Mouse (Mus musculus) limb, embryonic 12.5 days (tissue): Measurements from ENCODE around the gene Elmo1. TPM values are rescaled to one million over a fixed set of nuclear protein-coding genes. Genes with fewer than 3 reads are reported as not detected.

Source experiments
- ATAC-seq: fragments of 200-750 bp; cut with Nextera tagmentation; 2 replicates; pipeline ENCODE4 v1.8.0; 2017; ENCODE audit warnings: low read depth, moderate TSS enrichment; ENCODE audit not compliant: insufficient number of reproducible peaks, insufficient read depth, low FRiP score, low TSS enrichment
- H3K27ac ChIP-seq: fragments of 300-500 bp; sonication (generic); 2 replicates; pipeline ENCODE4 v1.5.1; 2016; ENCODE audit warnings: mild to moderate bottlenecking, moderate library complexity
- H3K27me3 ChIP-seq: fragments of 300-500 bp; sonication (generic); 2 replicates; pipeline ENCODE4 v1.6.1; 2016; ENCODE audit warnings: mild to moderate bottlenecking, moderate library complexity
- H3K36me3 ChIP-seq: fragments of 300-500 bp; sonication (generic); 2 replicates; pipeline ENCODE4 v1.6.1; 2016; ENCODE audit warnings: mild to moderate bottlenecking, moderate library complexity
- H3K4me1 ChIP-seq: fragments of 300-500 bp; sonication (generic); replicated peaks from 2 replicates; pipeline ENCODE4 v1.6.1; 2016
- H3K4me2 ChIP-seq: fragments of 300-500 bp; sonication (generic); 2 replicates; pipeline ENCODE4 v1.6.1; 2016; ENCODE audit warnings: mild to moderate bottlenecking, moderate library complexity
- H3K4me3 ChIP-seq: fragments of 300-500 bp; sonication (generic); replicated peaks from 2 replicates; pipeline ENCODE4 v1.5.1; 2016; ENCODE audit warnings: mild to moderate bottlenecking
- H3K9ac ChIP-seq: fragments of 300-500 bp; sonication (generic); replicated peaks from 2 replicates; pipeline ENCODE4 v1.6.1; 2016; ENCODE audit warnings: mild to moderate bottlenecking, moderate library complexity
- H3K9me3 ChIP-seq: fragments of 300-500 bp; sonication (generic); 2 replicates; pipeline ENCODE4 v1.6.1; 2016; ENCODE audit warnings: mild to moderate bottlenecking, moderate library complexity
- WGBS: fragments of 180-500 bp; shearing (Covaris S2); methylation state at CpG from one replicate; pipeline ENCODE4 v1.1.7; 2016; 5-methylcytosine and 5-hydroxymethylcytosine counted together
- polyA plus RNA-seq: library from polyadenylated mRNA; unstranded; fragments of >200 nt; fragmentation: Nextera tagmentation; extraction: Ambion mirVana; gene quantifications from 2 replicates; pipeline ENCODE4 v1.2.1, GENCODE M21; 2016

Elmo1 gene
- polyA plus RNA-seq, 1 experiment from 2014 or later, result 8.3 TPM

GRCm38 (mm10) chr13:20213861-20214260, 123.5 kb downstream of the Elmo1 start:
- H3K36me3 ChIP-seq, result no peaks in the 10 kb centered on the region
- no peak for ATAC-seq
- H3K4me1 ChIP-seq, result no peaks in the 10 kb centered on the region
- no peaks in the 10 kb centered on the region for H3K27me3 ChIP-seq
- no peak overlapping the region for H3K9ac ChIP-seq
- no peaks in the 10 kb centered on the region for H3K9me3 ChIP-seq
- no peak overlapping the region for H3K4me2 ChIP-seq
- no peak overlapping the region for H3K27ac ChIP-seq
- H3K4me3 ChIP-seq, result no peak overlapping the region
- WGBS, result 77% methylated on average over 5 of the region's 5 CpGs

DNA sequence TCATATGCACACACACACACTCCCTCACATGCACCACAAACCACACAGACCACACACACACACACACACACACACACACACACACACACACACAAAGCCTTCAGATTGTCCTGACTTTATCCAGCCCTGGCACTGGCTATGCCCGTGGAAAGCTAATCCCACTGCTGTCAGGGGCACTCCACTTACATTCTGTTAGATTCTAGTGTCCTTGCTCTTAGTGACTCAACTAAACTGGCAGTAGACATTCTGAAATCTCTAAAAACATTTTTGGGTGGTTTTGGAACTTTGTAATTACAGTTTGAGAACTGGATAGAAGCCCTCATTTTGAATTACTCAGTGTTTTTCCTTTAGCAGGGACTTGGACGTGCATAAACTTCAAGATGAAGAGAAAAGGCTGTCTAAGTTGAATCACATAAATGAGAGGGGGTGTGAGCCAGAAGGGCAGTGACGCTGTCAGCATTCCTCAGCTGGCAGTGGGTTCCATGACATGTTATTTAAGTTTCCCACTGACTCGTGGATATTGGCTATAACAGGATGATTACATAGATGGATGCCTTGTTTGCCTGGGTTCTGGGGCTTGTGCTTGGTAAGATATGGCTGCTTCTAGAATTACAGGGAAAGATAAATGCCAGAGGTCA, 127.2 kb downstream of the Elmo1 start:
- H3K36me3 ChIP-seq, result no peaks in the 10 kb centered on the region
- no peak overlapping the region for H3K4me2 ChIP-seq
- no peaks in the 10 kb centered on the region for H3K27me3 ChIP-seq
- H3K4me3 ChIP-seq, result no peak overlapping the region
- no peaks in the 10 kb centered on the region for H3K4me1 ChIP-seq
- WGBS, result 67% methylated on average over 4 of the region's 4 CpGs
- H3K9ac ChIP-seq, result no peak overlapping the region
- no peak overlapping the region for H3K27ac ChIP-seq
- ATAC-seq, result no peak
- H3K9me3 ChIP-seq, result no peaks in the 10 kb centered on the region

DNA sequence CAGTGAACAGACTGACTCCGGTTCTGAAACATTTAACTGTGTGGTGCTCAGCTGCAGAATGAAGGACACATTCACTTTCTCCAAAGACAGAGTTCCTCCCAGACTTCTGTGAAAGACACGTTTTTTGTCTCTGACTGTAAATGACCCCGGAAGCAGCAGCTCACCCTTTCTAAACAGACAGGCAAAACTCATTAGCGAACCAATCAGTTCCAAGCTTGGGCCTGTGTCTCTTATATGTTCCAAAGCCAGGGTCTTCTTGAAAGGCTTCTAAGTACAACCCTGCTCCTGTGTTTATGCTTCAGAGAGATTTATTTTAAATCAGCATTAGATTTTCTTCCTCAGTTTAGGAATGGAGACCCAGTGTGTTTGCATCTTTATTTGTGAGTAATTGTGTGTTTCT, 127.7 kb downstream of the Elmo1 start:
- Histone ChIP-seq H3K9ac (no peak overlapping the region), H3K36me3 (no peaks in the 10 kb centered on the region), H3K4me1 (no peaks in the 10 kb centered on the region), H3K27me3 (no peaks in the 10 kb centered on the region), H3K4me3 (no peak overlapping the region), H3K9me3 (no peaks in the 10 kb centered on the region), H3K27ac (no peak overlapping the region), H3K4me2 (no peak overlapping the region)
- no peak for ATAC-seq
- WGBS, result 57% methylated on average over 4 of the region's 4 CpGs

DNA sequence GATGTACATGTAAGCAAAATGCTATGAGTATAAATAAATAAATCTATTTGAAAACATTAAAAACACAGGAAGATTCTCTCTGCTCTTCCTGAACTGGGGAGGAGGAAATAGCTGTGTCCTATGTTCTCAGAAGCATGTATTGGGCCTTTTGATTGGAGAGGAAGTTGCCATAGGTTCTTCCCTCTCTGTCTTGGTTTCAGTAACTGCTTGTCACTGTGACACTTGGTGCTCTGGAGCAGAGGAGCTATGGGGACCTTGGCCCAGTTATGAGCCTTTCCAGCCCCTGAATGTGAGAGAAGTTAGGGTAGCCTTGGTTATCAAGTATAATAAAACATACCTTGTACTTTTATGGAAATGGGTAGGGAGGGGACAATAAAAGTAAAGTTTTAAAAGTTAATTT, 130.0 kb downstream of the Elmo1 start:
- Histone ChIP-seq H3K9me3 (no peaks in the 10 kb centered on the region), H3K4me1 (no peaks in the 10 kb centered on the region), H3K27ac (no peak overlapping the region), H3K4me2 (no peak overlapping the region), H3K9ac (no peak overlapping the region), H3K36me3 (no peaks in the 10 kb centered on the region), H3K4me3 (no peak overlapping the region), H3K27me3 (no peaks in the 10 kb centered on the region)
- ATAC-seq, result no peak

GRCm38 (mm10) chr13:20227923-20228705, 137.7 kb downstream of the Elmo1 start:
- H3K4me3 ChIP-seq, result no peak overlapping the region
- 84% methylated on average over 11 of the region's 11 CpGs for WGBS
- H3K36me3 ChIP-seq, result no peaks in the 10 kb centered on the region
- H3K4me2 ChIP-seq, result no peak overlapping the region
- no peaks in the 10 kb centered on the region for H3K27me3 ChIP-seq
- H3K27ac ChIP-seq, result no peak overlapping the region
- no peaks in the 10 kb centered on the region for H3K4me1 ChIP-seq
- H3K9ac ChIP-seq, result no peak overlapping the region
- no peak for ATAC-seq
- no peaks in the 10 kb centered on the region for H3K9me3 ChIP-seq

GRCm38 (mm10) chr13:20231837-20232728, 141.7 kb downstream of the Elmo1 start:
- ATAC-seq, result no peak
- H3K27ac ChIP-seq, result no peak overlapping the region
- no peak overlapping the region for H3K9ac ChIP-seq
- H3K4me1 ChIP-seq, result no peaks in the 10 kb centered on the region
- no peaks in the 10 kb centered on the region for H3K9me3 ChIP-seq
- no peaks in the 10 kb centered on the region for H3K27me3 ChIP-seq
- no peak overlapping the region for H3K4me2 ChIP-seq
- H3K36me3 ChIP-seq, result no peaks in the 10 kb centered on the region
- 83% methylated on average over 11 of the region's 11 CpGs for WGBS
- no peak overlapping the region for H3K4me3 ChIP-seq

DNA sequence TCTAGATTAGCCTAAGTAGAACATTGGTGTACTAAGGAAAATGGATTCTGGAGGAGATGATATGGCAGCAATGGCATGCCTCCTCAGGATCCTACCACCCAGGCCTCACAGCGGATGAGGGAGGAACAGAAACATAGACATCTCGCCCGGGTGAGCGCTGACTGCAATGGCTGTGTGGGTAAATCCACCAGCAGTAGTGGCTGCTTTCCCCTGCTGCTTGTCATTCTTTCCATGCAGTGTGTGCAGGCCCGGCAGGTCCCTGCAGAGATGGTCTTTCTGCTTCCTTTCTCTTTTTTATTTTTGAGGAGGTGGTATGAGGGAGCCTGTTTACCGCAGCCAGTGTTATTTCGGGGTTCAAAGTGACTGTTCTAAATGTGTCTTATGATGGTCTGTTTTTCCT, 143.3 kb downstream of the Elmo1 start:
- Histone ChIP-seq H3K4me3 (no peak overlapping the region), H3K27ac (no peak overlapping the region), H3K9ac (no peak overlapping the region), H3K9me3 (no peaks in the 10 kb centered on the region), H3K4me1 (0 out of 2 replicates have a peak, but pooled peaks cover 6% of the 10 kb centered on the region), H3K27me3 (no peaks in the 10 kb centered on the region), H3K36me3 (no peaks in the 10 kb centered on the region), H3K4me2 (no peak overlapping the region)
- WGBS, result 88% methylated on average over 7 of the region's 7 CpGs
- ATAC-seq, result no peak

GRCm38 (mm10) chr13:20237615-20238014, 147.2 kb downstream of the Elmo1 start:
- no peaks in the 10 kb centered on the region for H3K27me3 ChIP-seq
- no peak overlapping the region for H3K27ac ChIP-seq
- WGBS, result 50% methylated on average over 5 of the region's 5 CpGs
- 0 out of 2 replicates have a peak, but pooled peaks cover 6% of the 10 kb centered on the region for H3K4me1 ChIP-seq
- no peak overlapping the region for H3K4me3 ChIP-seq
- no peaks in the 10 kb centered on the region for H3K36me3 ChIP-seq
- no peak overlapping the region for H3K9ac ChIP-seq
- H3K4me2 ChIP-seq, result no peak overlapping the region
- H3K9me3 ChIP-seq, result no peaks in the 10 kb centered on the region
- no peak for ATAC-seq

DNA sequence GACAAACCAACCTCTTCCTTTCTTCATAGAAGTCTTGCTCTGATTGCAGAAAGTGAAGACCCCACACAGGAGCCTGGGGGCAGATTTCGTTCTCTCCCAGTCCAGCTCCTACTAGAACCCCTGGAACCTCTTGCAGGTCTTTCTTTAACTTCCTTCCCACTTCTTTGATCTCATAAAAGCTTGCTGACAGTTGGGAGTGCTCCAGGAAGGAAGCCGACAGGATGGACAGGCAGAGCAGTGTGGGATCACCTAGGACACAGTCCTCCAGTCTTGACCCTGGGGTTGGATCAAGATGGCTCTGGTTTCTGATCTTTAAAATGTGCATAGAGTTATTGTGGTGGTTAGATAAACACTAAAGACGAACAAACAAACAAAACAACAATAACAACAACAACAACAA, 147.8 kb downstream of the Elmo1 start:
- Histone ChIP-seq H3K27ac (no peak overlapping the region), H3K4me3 (no peak overlapping the region), H3K4me1 (0 out of 2 replicates have a peak, but pooled peaks cover 6% of the 10 kb centered on the region), H3K9ac (no peak overlapping the region), H3K9me3 (no peaks in the 10 kb centered on the region), H3K27me3 (no peaks in the 10 kb centered on the region), H3K4me2 (no peak overlapping the region), H3K36me3 (no peaks in the 10 kb centered on the region)
- no peak for ATAC-seq
- 58% methylated on average over 3 of the region's 3 CpGs for WGBS

- ATAC-seq, result no peak
- Histone ChIP-seq H3K36me3 (no peaks in the 10 kb centered on the region), H3K9ac (no peak overlapping the region), H3K4me3 (no peak overlapping the region), H3K27me3 (no peaks in the 10 kb centered on the region), H3K27ac (no peak overlapping the region), H3K4me2 (no peak overlapping the region), H3K4me1 (0 out of 2 replicates have a peak, but pooled peaks cover 6% of the 10 kb centered on the region), H3K9me3 (no peaks in the 10 kb centered on the region)
- 75% methylated on average over 3 of the region's 3 CpGs for WGBS
Observed at GRCm38 (mm10) chr13:20238743-20239142, 148.3 kb downstream of the Elmo1 start.

- Histone ChIP-seq H3K36me3 (no peaks in the 10 kb centered on the region), H3K9me3 (no peaks in the 10 kb centered on the region), H3K4me3 (no peak overlapping the region), H3K27ac (no peak overlapping the region), H3K9ac (no peak overlapping the region), H3K4me1 (no peaks in the 10 kb centered on the region), H3K4me2 (no peak overlapping the region), H3K27me3 (no peaks in the 10 kb centered on the region)
- ATAC-seq, result no peak
Observed at GRCm38 (mm10) chr13:20250069-20250668, 159.8 kb downstream of the Elmo1 start.
